Mouse (Mus musculus) brain, embryonic 18.5 days (tissue): ENCODE measurements at regions not wholly inside any gene's neighbourhood (a gene's known extent, or its start where the extent isn't known, plus 50 kb on each side); places are given as distances from the start of the nearest gene placed in this dataset.
A peak's percentile ranks its signal among the peaks of the same experiment; 100 is the strongest.

ENCODE experiments used
- DNase-seq: peaks from one replicate; pipeline ENCODE4 v3.0.0-alpha.2; 2012; ENCODE audit warnings: low read depth, low spot score

GRCm38 (mm10) chr6:95769808-95770207 lies 51.2 kb upstream of the Suclg2 start:
- no peak for DNase-seq

GRCm38 (mm10) chr6:95801651-95802050 lies 83.1 kb upstream of the Suclg2 start:
- no peak for DNase-seq

- DNase-seq: no peak
Measured at GRCm38 (mm10) chr6:95841502-95841901, 122.9 kb upstream of the Suclg2 start.

GRCm38 (mm10) chr6:95846536-95846935 lies 127.9 kb upstream of the Suclg2 start:
- no peak for DNase-seq

- no peak for DNase-seq
Measured at GRCm38 (mm10) chr6:95875463-95875862, 156.9 kb upstream of the Suclg2 start.

- DNase-seq: no peak
Measured at GRCm38 (mm10) chr6:95876320-95876719, 157.7 kb upstream of the Suclg2 start.

GRCm38 (mm10) chr6:95886645-95887044 lies 168.0 kb upstream of the Suclg2 start:
- no peak for DNase-seq

GRCm38 (mm10) chr6:95902551-95902950 lies 184.0 kb upstream of the Suclg2 start:
- DNase-seq: no peak

- no peak for DNase-seq
Measured at GRCm38 (mm10) chr6:95904085-95904633, 185.6 kb upstream of the Suclg2 start.

GRCm38 (mm10) chr6:95905057-95905456 lies 186.5 kb upstream of the Suclg2 start:
- no peak for DNase-seq

- no peak for DNase-seq
Measured at GRCm38 (mm10) chr6:95921737-95922136, 191.2 kb upstream of the Fam19a1 start.

- no peak for DNase-seq
Measured at GRCm38 (mm10) chr6:95934561-95934960, 178.4 kb upstream of the Fam19a1 start.

- no peak for DNase-seq
Measured at GRCm38 (mm10) chr6:95936504-95936903, 176.4 kb upstream of the Fam19a1 start.

- no peak for DNase-seq
Measured at GRCm38 (mm10) chr6:95939052-95939451, 173.9 kb upstream of the Fam19a1 start.

GRCm38 (mm10) chr6:95960745-95961144 lies 152.2 kb upstream of the Fam19a1 start:
- DNase-seq: no peak

GRCm38 (mm10) chr6:95966231-95966630 lies 146.7 kb upstream of the Fam19a1 start:
- no peak for DNase-seq

GRCm38 (mm10) chr6:95975994-95976393 lies 137.0 kb upstream of the Fam19a1 start:
- no peak for DNase-seq

GRCm38 (mm10) chr6:95997037-95997436 lies 115.9 kb upstream of the Fam19a1 start:
- no peak for DNase-seq

GRCm38 (mm10) chr6:95997741-95998140 lies 115.2 kb upstream of the Fam19a1 start:
- DNase-seq: no peak

- DNase-seq: no peak
Measured at GRCm38 (mm10) chr6:95999441-95999840, 113.5 kb upstream of the Fam19a1 start.

- peak; percentile 16 for DNase-seq
Measured at GRCm38 (mm10) chr6:96000011-96000476, 112.9 kb upstream of the Fam19a1 start.

GRCm38 (mm10) chr6:96011299-96011698 lies 101.7 kb upstream of the Fam19a1 start:
- no peak for DNase-seq

GRCm38 (mm10) chr6:96028022-96028704 lies 84.8 kb upstream of the Fam19a1 start:
- DNase-seq: no peak
